Mouse (Mus musculus): ENCODE measurements around the gene Mxd3.

DNA sequence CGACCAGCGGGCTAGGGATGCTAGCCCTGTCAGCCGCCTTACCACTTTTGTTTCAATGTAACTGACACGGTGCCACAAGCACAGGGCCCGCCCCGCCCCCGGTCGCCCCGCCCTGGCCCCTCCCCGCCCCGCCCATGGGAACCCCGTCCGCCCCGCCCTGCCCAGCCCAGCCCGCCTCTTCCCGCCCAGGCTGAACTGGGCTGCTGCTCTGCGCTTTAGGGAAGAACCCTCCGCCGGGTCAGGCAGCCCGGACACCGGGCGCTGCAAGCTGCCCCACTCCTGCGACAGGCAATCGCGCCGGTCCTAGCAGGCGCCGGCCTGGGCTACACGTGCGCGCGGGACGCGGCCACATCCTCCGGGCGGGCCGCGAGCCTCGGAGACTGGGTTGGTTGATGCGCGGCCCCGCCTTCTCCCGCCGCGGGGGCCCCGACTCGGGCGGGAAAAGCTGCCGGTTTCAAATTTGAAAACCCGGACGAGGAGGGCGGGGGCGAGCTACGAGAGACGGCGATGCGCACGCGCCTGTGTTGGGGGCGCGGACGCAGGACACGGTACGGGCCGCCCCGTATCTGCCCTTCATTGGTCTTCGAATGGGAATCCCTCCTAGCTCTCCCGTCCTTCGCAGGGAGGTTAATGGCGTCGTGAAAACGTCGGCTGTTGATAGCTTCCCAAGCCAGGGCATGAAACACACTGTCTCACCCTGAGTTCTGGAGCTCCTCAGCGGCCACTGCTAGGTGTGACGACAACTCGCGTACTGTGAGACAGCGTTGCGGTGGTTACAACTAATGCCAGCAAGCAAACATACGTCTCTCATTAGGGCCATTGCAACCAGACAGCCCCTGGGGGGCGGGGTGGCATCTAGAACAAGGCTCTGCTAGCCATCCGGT lies at the start of gene Mxd3:
- peak; percentile 58; the same call in 1 of the 2 replicates for TF ChIP-seq POLR2AphosphoS2 (IDR thresholded peaks at IDR 0.05; ENCODE audit: low read length)
- TF ChIP-seq CTCF (IDR thresholded peaks at IDR 0.05 in 2 of 3, conservative IDR thresholded peaks at IDR 0.05 in 1 of 3; ENCODE audit: control insufficient read depth in 1 of 3, insufficient read depth in 1 of 3, low read depth in 2 of 3, low read length in 3 of 3, poor library complexity in 1 of 3, severe bottlenecking in 1 of 3): 0 out of 6 replicates have a peak, but pooled peaks of 1 of the 3 experiments have one; percentile 30
- peak; percentile 92 for TF ChIP-seq MXI1 (IDR thresholded peaks at IDR 0.05; ENCODE audit: low read depth, low read length)
- TF ChIP-seq ELF1 (IDR thresholded peaks at IDR 0.05; ENCODE audit: low read depth, low read length): 0 out of 2 replicates have a peak, but pooled peaks have one; percentile 11
- TF ChIP-seq MAFK (IDR thresholded peaks at IDR 0.05; ENCODE audit: borderline replicate concordance, low read depth, low read length): no peak
- peak; percentile 60 for TF ChIP-seq HCFC1 (IDR thresholded peaks at IDR 0.05; ENCODE audit: low read depth, low read length)
- TF ChIP-seq RAD21 (IDR thresholded peaks at IDR 0.05; ENCODE audit: low read depth, low read length): no peak
- TF ChIP-seq MEF2A (IDR thresholded peaks at IDR 0.05; ENCODE audit: extremely low read depth, insufficient replicate concordance, low read depth, low read length, poor library complexity, severe bottlenecking): no peak
- no peak for TF ChIP-seq USF2 (IDR thresholded peaks at IDR 0.05; ENCODE audit: borderline replicate concordance in 1 of 2, insufficient read depth in 1 of 2, low read depth in 1 of 2, low read length in 2 of 2)
- no peak for TF ChIP-seq CHD1 (IDR thresholded peaks at IDR 0.05; ENCODE audit: low read depth, low read length)
- no peak for TF ChIP-seq ZKSCAN1 (IDR thresholded peaks at IDR 0.05; ENCODE audit: low read depth, low read length)
- TF ChIP-seq CHD2 (IDR thresholded peaks at IDR 0.05; ENCODE audit: low read length): peak; percentile 24; the same call in 1 of the 2 replicates
- TF ChIP-seq UBTF (IDR thresholded peaks at IDR 0.05; ENCODE audit: borderline replicate concordance, insufficient read depth, low read depth, low read length): no peak

Measured in MEL (cell line).